Mouse (Mus musculus) CH12.LX (cell line): ENCODE results near the gene Stpg4. TPM values are rescaled to one million over a fixed set of nuclear protein-coding genes. Genes with fewer than 3 reads are reported as not detected.

Experiments used
- DNase-seq: peaks from one replicate; pipeline ENCODE4 v3.0.0-alpha.2; 2013; ENCODE audit errors: extremely low read depth
- H3K27ac ChIP-seq: 2 replicates; pipeline ENCODE4 v1.5.1; 2012; ENCODE audit warnings: low read depth, mild to moderate bottlenecking, control low read depth, moderate library complexity; ENCODE audit not compliant: insufficient read depth
- H3K27me3 ChIP-seq: replicated peaks from 2 replicates; pipeline ENCODE3; 2012; ENCODE audit warnings: inconsistent platforms
- H3K36me3 ChIP-seq, 2 experiments: replicated peaks in 1 of 2; 2 replicates each; pipeline versions ENCODE3 to v1.6.1; 2012; ENCODE audit warnings: inconsistent platforms in 1 of 2, low read length in 1 of 2, mild to moderate bottlenecking in 1 of 2, mixed read lengths in 1 of 2, moderate library complexity in 1 of 2; ENCODE audit not compliant: control insufficient read depth in 1 of 2, insufficient read depth in 1 of 2
- H3K4me1 ChIP-seq, 2 experiments: 2 replicates each; pipeline ENCODE4 v1.6.1; 2012; ENCODE audit warnings: inconsistent platforms in 1 of 2, moderate library complexity in 1 of 2; ENCODE audit not compliant: insufficient read depth in 2 of 2, control insufficient read depth in 1 of 2
- H3K4me2 ChIP-seq: 2 replicates; pipeline ENCODE4 v1.6.1; 2012; ENCODE audit warnings: low read depth, mild to moderate bottlenecking, control low read depth; ENCODE audit not compliant: poor library complexity, insufficient read depth, severe bottlenecking
- H3K4me3 ChIP-seq, 3 experiments: fragments of 150-350 bp in 1 of 3; sonication (generic) in 1 of 3; replicated peaks in 1 of 3; 2 replicates each; pipeline versions ENCODE3 to v1.5.1; 2011 to 2012; ENCODE audit warnings: low read depth in 2 of 3, low read length in 2 of 3, mild to moderate bottlenecking in 2 of 3, moderate library complexity in 2 of 3, control low read depth in 1 of 3, improper control_type of control experiment in 1 of 3, inconsistent platforms in 1 of 3, mixed read lengths in 1 of 3; ENCODE audit not compliant: poor library complexity in 1 of 3
- H3K79me2 ChIP-seq: replicated peaks from 2 replicates; pipeline ENCODE4 v1.6.1; 2012; ENCODE audit warnings: mild to moderate bottlenecking, moderate library complexity; ENCODE audit not compliant: control insufficient read depth, poor library complexity, insufficient read depth, severe bottlenecking; ENCODE audit errors: extremely low read depth
- H3K9ac ChIP-seq: 2 replicates; pipeline ENCODE4 v1.6.1; 2012; ENCODE audit warnings: low read depth, mild to moderate bottlenecking, control low read depth, moderate library complexity; ENCODE audit not compliant: insufficient read depth
- H3K9me3 ChIP-seq: replicated peaks from 2 replicates; pipeline ENCODE3; 2012; ENCODE audit warnings: low read length, inconsistent platforms, mixed read lengths
- BHLHE40 ChIP-seq: IDR thresholded peaks from 2 replicates; pipeline ENCODE4 v1.6.1; 2011; ENCODE audit warnings: mild to moderate bottlenecking, low read depth, low read length, improper control_type of control experiment
- CHD2 ChIP-seq: IDR thresholded peaks from 2 replicates; pipeline ENCODE4 v1.6.1; 2011; ENCODE audit warnings: low read length, improper control_type of control experiment
- ELF1 ChIP-seq: IDR thresholded peaks from 2 replicates; pipeline ENCODE4 v1.6.1; 2014; ENCODE audit warnings: low read depth, mild to moderate bottlenecking, inconsistent platforms, low read length, improper control_type of control experiment
- EP300 ChIP-seq: IDR thresholded peaks from 2 replicates; pipeline ENCODE4 v1.6.1; 2011; ENCODE audit warnings: low read length, improper control_type of control experiment
- GABPA ChIP-seq: IDR thresholded peaks from 2 replicates; pipeline ENCODE4 v1.6.1; 2012; ENCODE audit warnings: low read depth, low read length, improper control_type of control experiment, inconsistent platforms; ENCODE audit not compliant: insufficient replicate concordance
- HCFC1 ChIP-seq: IDR thresholded peaks from 2 replicates; pipeline ENCODE4 v1.6.1; 2012; ENCODE audit warnings: low read depth, mild to moderate bottlenecking, inconsistent platforms, low read length, improper control_type of control experiment
- IRF4 ChIP-seq: IDR thresholded peaks from 2 replicates; pipeline ENCODE4 v1.6.1; 2014; ENCODE audit warnings: low read depth, mild to moderate bottlenecking, inconsistent platforms, low read length, improper control_type of control experiment
- JUN ChIP-seq: IDR thresholded peaks from 2 replicates; pipeline ENCODE4 v1.6.1; 2011; ENCODE audit warnings: low read depth, mild to moderate bottlenecking, low read length, improper control_type of control experiment, moderate library complexity; ENCODE audit not compliant: insufficient read depth
- JUND ChIP-seq: conservative IDR thresholded peaks from 2 replicates; pipeline ENCODE4 v1.6.1; 2011; ENCODE audit warnings: low read depth, low read length, improper control_type of control experiment
- KAT2A ChIP-seq: IDR thresholded peaks from 2 replicates; pipeline ENCODE4 v1.6.1; 2012; ENCODE audit warnings: low read length, improper control_type of control experiment, inconsistent platforms; ENCODE audit not compliant: insufficient replicate concordance
- MAX ChIP-seq: IDR thresholded peaks from 2 replicates; pipeline ENCODE4 v1.6.1; 2011; ENCODE audit warnings: low read length, improper control_type of control experiment
- MEF2A ChIP-seq: IDR thresholded peaks from 2 replicates; pipeline ENCODE4 v1.6.1; 2014; ENCODE audit warnings: low read depth, mild to moderate bottlenecking, inconsistent platforms, low read length, improper control_type of control experiment, borderline replicate concordance
- MXI1 ChIP-seq: IDR thresholded peaks from 2 replicates; pipeline ENCODE4 v1.6.1; 2011; ENCODE audit warnings: mild to moderate bottlenecking, low read depth, low read length, improper control_type of control experiment
- MYC ChIP-seq: IDR thresholded peaks from 2 replicates; pipeline ENCODE4 v1.6.1; 2011; ENCODE audit warnings: low read depth, mild to moderate bottlenecking, improper control_type of control experiment, low read length
- NELFE ChIP-seq: IDR thresholded peaks from 2 replicates; pipeline ENCODE4 v1.6.1; 2011; ENCODE audit warnings: low read depth, low read length, improper control_type of control experiment
- NRF1 ChIP-seq: IDR thresholded peaks from 2 replicates; pipeline ENCODE4 v1.6.1; 2014; ENCODE audit warnings: low read depth, mild to moderate bottlenecking, inconsistent platforms, low read length, improper control_type of control experiment, moderate library complexity
- PAX5 ChIP-seq: IDR thresholded peaks from 2 replicates; pipeline ENCODE4 v1.6.1; 2012; ENCODE audit warnings: low read length, inconsistent platforms, mixed read lengths
- POLR2AphosphoS2 ChIP-seq: IDR thresholded peaks from 2 replicates; pipeline ENCODE4 v1.6.1; 2011; ENCODE audit warnings: low read depth, low read length, improper control_type of control experiment
- RAD21 ChIP-seq: IDR thresholded peaks from 2 replicates; pipeline ENCODE4 v1.6.1; 2011; ENCODE audit warnings: low read depth, mild to moderate bottlenecking, low read length, improper control_type of control experiment, moderate library complexity
- SMC3 ChIP-seq: IDR thresholded peaks from 2 replicates; pipeline ENCODE4 v1.6.1; 2011; ENCODE audit warnings: low read depth, low read length, improper control_type of control experiment
- TBP ChIP-seq: conservative IDR thresholded peaks from 2 replicates; pipeline ENCODE4 v1.6.1; 2011; ENCODE audit warnings: low read depth, low read length, improper control_type of control experiment
- TCF12 ChIP-seq: IDR thresholded peaks from 2 replicates; pipeline ENCODE4 v1.6.1; 2014; ENCODE audit warnings: low read depth, mild to moderate bottlenecking, inconsistent platforms, low read length, improper control_type of control experiment
- UBTF ChIP-seq: IDR thresholded peaks from 2 replicates; pipeline ENCODE4 v1.6.1; 2012; ENCODE audit warnings: low read depth, mild to moderate bottlenecking, inconsistent platforms, low read length, improper control_type of control experiment, moderate library complexity
- USF1 ChIP-seq: IDR thresholded peaks from 2 replicates; pipeline ENCODE4 v1.6.1; 2014; ENCODE audit warnings: low read depth, mild to moderate bottlenecking, inconsistent platforms, low read length, improper control_type of control experiment
- USF2 ChIP-seq: conservative IDR thresholded peaks from 2 replicates; pipeline ENCODE4 v1.6.1; 2011; ENCODE audit warnings: low read depth, low read length, improper control_type of control experiment
- dilution Hi-C: fragments of 300-500 bp; cut with MboI; formaldehyde crosslinking; loops from 2 replicates; pipeline ENCODE4 v1.14.3; 2020; ENCODE audit warnings: low sequenced_read_pairs; ENCODE audit not compliant: extremely low pct_unique_long_range_greater_than_20kb, extremely low pct_ligation_motif_present
- in situ Hi-C: fragments of 300-500 bp; cut with MboI; formaldehyde crosslinking; loops from 3 replicates; pipeline ENCODE4 v1.14.3; 2019; ENCODE audit warnings: low sequenced_read_pairs, low pct_ligation_motif_present, low pct_unique_long_range_greater_than_20kb, mixed read lengths
- polyA plus RNA-seq: library from polyadenylated mRNA; unstranded; fragments of >175 nt; gene quantifications from 2 replicates; pipeline ENCODE4 v1.2.1, GENCODE M21; 2012; ENCODE audit warnings: low read depth; ENCODE audit not compliant: insufficient read length
- total RNA-seq, 2 experiments: library from RNA; depleted of rRNA; stranded (reverse); fragments of 300-350 nt in 1 of 2; fragments of >200 nt in 1 of 2; gene quantifications; 2 replicates each; pipeline ENCODE4 v1.2.3; 2012 to 2014

Gene Stpg4
- total and polyA plus RNA-seq, 3 experiments = not detected

- Histone ChIP-seq H3K4me3 (no peak overlapping the region), H3K4me2 (no peak overlapping the region), H3K27ac (no peak overlapping the region), H3K9me3 (no peaks in the 10 kb centered on the region), H3K36me3 (peaks cover 0 to 14% of the 10 kb centered on the region in 2 experiments), H3K4me1 (peaks cover 14 to 47% of the 10 kb centered on the region in 2 experiments), H3K27me3 (no peaks in the 10 kb centered on the region), H3K9ac (no peak overlapping the region), H3K79me2 (no peaks in the 10 kb centered on the region)
- no peak for TF ChIP-seq BHLHE40
- TF ChIP-seq EP300 = no peak
- TF ChIP-seq USF2 = no peak
- TF ChIP-seq USF1 = no peak
- TF ChIP-seq PAX5 = no peak
- TF ChIP-seq SMC3 = no peak
- TF ChIP-seq UBTF = no peak
- no peak for TF ChIP-seq NELFE
- TF ChIP-seq HCFC1 = no peak
- TF ChIP-seq JUND = no peak
- TF ChIP-seq RAD21 = no peak
- no peak for TF ChIP-seq KAT2A
- TF ChIP-seq MXI1 = no peak
- TF ChIP-seq GABPA = no peak
- TF ChIP-seq MAX = no peak
- TF ChIP-seq POLR2AphosphoS2 = no peak
- dilution Hi-C loops (no loop called here), in situ Hi-C loops (no loop called here)
- DNase-seq = no peak
Observed at GRCm38 (mm10) chr17:87356261-87356660, 71.3 kb downstream of the Stpg4 start.

DNA sequence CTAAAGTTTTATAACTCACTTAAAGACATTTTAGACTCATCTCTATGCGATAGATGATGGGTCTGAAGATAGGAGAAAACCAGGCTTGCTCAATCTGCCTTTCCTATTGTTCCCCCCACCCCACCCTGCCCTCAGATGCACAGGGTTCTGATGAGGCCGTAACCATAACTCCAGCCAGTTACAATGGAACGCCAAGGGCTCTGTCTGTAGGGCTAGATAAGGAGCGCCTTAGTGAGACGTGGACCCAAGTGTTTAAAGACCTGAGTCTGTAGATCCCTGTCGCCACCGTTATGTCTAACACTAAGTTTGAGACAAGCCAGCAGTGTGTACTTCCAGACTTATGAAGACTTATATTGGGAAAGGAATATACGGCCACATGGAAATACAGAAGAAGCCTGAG lies 72.1 kb downstream of the Stpg4 start:
- H3K27ac ChIP-seq = no peak overlapping the region
- H3K27me3 ChIP-seq = no peaks in the 10 kb centered on the region
- no peak overlapping the region for H3K4me3 ChIP-seq
- H3K36me3 ChIP-seq = peaks cover 0 to 10% of the 10 kb centered on the region in 2 experiments
- in situ Hi-C loops (no loop called here), dilution Hi-C loops (no loop called here)
- TF ChIP-seq MAX = no peak
- TF ChIP-seq JUN = no peak
- no peak for TF ChIP-seq MYC
- no peak for TF ChIP-seq ELF1
- no peak for TF ChIP-seq GABPA
- no peak for TF ChIP-seq MEF2A
- no peak for TF ChIP-seq NRF1
- no peak for TF ChIP-seq USF2
- no peak for TF ChIP-seq RAD21
- no peak for TF ChIP-seq BHLHE40
- TF ChIP-seq HCFC1 = no peak
- no peak for TF ChIP-seq TBP
- no peak for TF ChIP-seq TCF12
- no peak for TF ChIP-seq CHD2
- TF ChIP-seq IRF4 = no peak
- no peak for TF ChIP-seq NELFE
- H3K9ac ChIP-seq = no peak overlapping the region
- no peak for DNase-seq
- no peak overlapping the region for H3K4me2 ChIP-seq
- H3K9me3 ChIP-seq = no peaks in the 10 kb centered on the region
- H3K4me1 ChIP-seq = peaks cover 19 to 55% of the 10 kb centered on the region in 2 experiments
- no peaks in the 10 kb centered on the region for H3K79me2 ChIP-seq
